Mouse (Mus musculus) CH12.LX (cell line): Measurements from ENCODE around the gene Hs3st3b1.

Source experiments
- CTCF ChIP-seq, 2 experiments: IDR thresholded peaks in 1 of 2; conservative IDR thresholded peaks in 1 of 2; 2 replicates each; pipeline ENCODE4 v1.5.1; 2011 to 2012; ENCODE audit warnings: low read depth in 2 of 2, low read length in 2 of 2, improper control_type of control experiment in 1 of 2, inconsistent platforms in 1 of 2, mild to moderate bottlenecking in 1 of 2, moderate library complexity in 1 of 2
- ELF1 ChIP-seq: IDR thresholded peaks from 2 replicates; pipeline ENCODE4 v1.6.1; 2014; ENCODE audit warnings: low read depth, mild to moderate bottlenecking, inconsistent platforms, low read length, improper control_type of control experiment
- EP300 ChIP-seq: IDR thresholded peaks from 2 replicates; pipeline ENCODE4 v1.6.1; 2011; ENCODE audit warnings: low read length, improper control_type of control experiment
- MXI1 ChIP-seq: IDR thresholded peaks from 2 replicates; pipeline ENCODE4 v1.6.1; 2011; ENCODE audit warnings: mild to moderate bottlenecking, low read depth, low read length, improper control_type of control experiment
- POLR2A ChIP-seq: IDR thresholded peaks from 2 replicates; pipeline ENCODE4 v1.6.1; 2011; ENCODE audit warnings: low read depth, mild to moderate bottlenecking, improper control_type of control experiment, low read length
- TCF12 ChIP-seq: IDR thresholded peaks from 2 replicates; pipeline ENCODE4 v1.6.1; 2014; ENCODE audit warnings: low read depth, mild to moderate bottlenecking, inconsistent platforms, low read length, improper control_type of control experiment
- ZC3H11A ChIP-seq: IDR thresholded peaks from 2 replicates; pipeline ENCODE4 v1.6.1; 2012; ENCODE audit warnings: low read depth, mild to moderate bottlenecking, inconsistent platforms, low read length, improper control_type of control experiment

DNA sequence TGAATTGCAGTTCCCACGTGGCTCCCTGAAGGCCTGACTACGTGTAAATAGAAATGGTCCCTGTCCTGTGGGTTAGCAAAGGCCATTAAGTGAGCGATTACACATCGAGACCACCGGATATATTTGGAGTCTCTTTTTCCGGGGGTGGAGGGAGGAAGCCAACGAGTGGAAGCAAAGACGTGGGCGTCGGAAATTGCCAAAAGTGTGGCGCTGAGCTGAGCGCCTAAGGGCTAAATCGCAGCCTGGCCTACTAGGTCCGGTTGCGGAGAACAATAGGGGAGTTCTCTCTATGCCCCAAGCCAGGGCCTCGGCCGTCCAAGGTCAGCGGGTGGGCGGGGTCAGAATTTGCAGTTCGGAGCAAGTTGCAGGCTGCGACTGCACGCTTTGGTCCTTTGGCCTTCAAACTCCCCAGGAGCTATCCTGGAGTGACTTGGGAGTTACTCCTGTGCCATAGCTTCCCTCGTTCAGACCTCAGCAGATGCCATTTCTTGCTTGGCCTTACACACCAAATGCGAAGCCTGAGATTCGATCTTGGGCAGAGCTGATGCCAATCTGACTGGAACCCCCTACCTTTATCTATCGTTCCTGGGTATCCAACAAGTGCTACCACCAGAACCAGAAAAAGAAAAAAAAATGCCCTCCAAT, 2.3 kb upstream of the Hs3st3b1 start:
- TF ChIP-seq EP300, result no peak
- no peak for TF ChIP-seq MXI1
- no peak for TF ChIP-seq POLR2A
- TF ChIP-seq CTCF (conservative IDR thresholded peaks at IDR 0.05 in 1 of 2, IDR thresholded peaks at IDR 0.05 in 1 of 2; ENCODE audit: low read depth in 2 of 2, low read length in 2 of 2), result no peak
- no peak for TF ChIP-seq ELF1
- no peak for TF ChIP-seq TCF12
- no peak for TF ChIP-seq ZC3H11A
